Mouse (Mus musculus) myocyte (in vitro differentiated cells): ENCODE results near the gene Plekha8. TPM values are rescaled to one million over a fixed set of nuclear protein-coding genes. Genes with fewer than 3 reads are reported as not detected.

Source experiments
- H3K27me3 ChIP-seq: one replicate; pipeline ENCODE4 v1.6.1; 2011; ENCODE audit not compliant: control insufficient read depth, insufficient read depth, insufficient read length
- H3K36me3 ChIP-seq: one replicate; pipeline ENCODE4 v1.6.1; 2011; ENCODE audit not compliant: control insufficient read depth, insufficient read depth
- H3K4me2 ChIP-seq: one replicate; pipeline ENCODE4 v1.6.1; 2011; ENCODE audit warnings: low read depth, control low read depth
- H3K4me3 ChIP-seq: one replicate; pipeline ENCODE4 v1.5.1; 2011; ENCODE audit warnings: mild to moderate bottlenecking, control low read depth, moderate library complexity
- H3K79me2 ChIP-seq: one replicate; pipeline ENCODE4 v1.6.1; 2011; ENCODE audit not compliant: control insufficient read depth, insufficient read depth
- H3ac ChIP-seq: one replicate; pipeline ENCODE4 v1.6.1; 2011; ENCODE audit not compliant: control insufficient read depth, insufficient read length
- CEBPB ChIP-seq: IDR thresholded peaks from 2 replicates; pipeline ENCODE4 v1.6.1; 2011; ENCODE audit warnings: mild to moderate bottlenecking, moderate library complexity; ENCODE audit not compliant: poor library complexity, insufficient read depth, severe bottlenecking
- E2F4 ChIP-seq: IDR thresholded peaks from one replicate; pipeline ENCODE4 v1.6.1; 2011; ENCODE audit warnings: mild to moderate bottlenecking, control low read depth, moderate library complexity; ENCODE audit not compliant: insufficient read depth
- MAX ChIP-seq: IDR thresholded peaks from one replicate; pipeline ENCODE4 v1.6.1; 2011; ENCODE audit warnings: low read depth, mild to moderate bottlenecking, control low read depth
- MYOD1 ChIP-seq, 3 experiments: IDR thresholded peaks; one replicate each; pipeline ENCODE4 v1.6.1; 2011; ENCODE audit warnings: control low read depth in 2 of 3, low read depth in 2 of 3, mild to moderate bottlenecking in 2 of 3, moderate library complexity in 1 of 3; ENCODE audit not compliant: insufficient read length in 2 of 3, control insufficient read depth in 1 of 3
- MYOG ChIP-seq, 3 experiments: IDR thresholded peaks; one replicate each; pipeline ENCODE4 v1.6.1; 2011; ENCODE audit warnings: control low read depth in 2 of 3, low read depth in 2 of 3, mild to moderate bottlenecking in 2 of 3; ENCODE audit not compliant: insufficient read length in 2 of 3, control insufficient read depth in 1 of 3, insufficient read depth in 1 of 3
- POLR2A ChIP-seq: IDR thresholded peaks from one replicate; pipeline ENCODE4 v1.6.1; 2011; ENCODE audit warnings: low read depth, mild to moderate bottlenecking, control low read depth, moderate library complexity; ENCODE audit not compliant: insufficient read length
- POLR2AphosphoS2 ChIP-seq: IDR thresholded peaks from one replicate; pipeline ENCODE4 v1.6.1; 2011; ENCODE audit warnings: low read depth, control low read depth; ENCODE audit not compliant: insufficient read length
- REST ChIP-seq: IDR thresholded peaks from one replicate; pipeline ENCODE4 v1.6.1; 2011; ENCODE audit warnings: mild to moderate bottlenecking, control low read depth, moderate library complexity; ENCODE audit not compliant: insufficient read depth, insufficient read length
- SRF ChIP-seq: IDR thresholded peaks from one replicate; pipeline ENCODE4 v1.6.1; 2011; ENCODE audit warnings: low read depth; ENCODE audit not compliant: control insufficient read depth, insufficient read length
- TCF12 ChIP-seq: IDR thresholded peaks from one replicate; pipeline ENCODE4 v1.6.1; 2011; ENCODE audit warnings: mild to moderate bottlenecking, control low read depth; ENCODE audit not compliant: poor library complexity, insufficient read depth, severe bottlenecking
- TCF3 ChIP-seq: IDR thresholded peaks from one replicate; pipeline ENCODE4 v1.6.1; 2011; ENCODE audit warnings: low read depth, control low read depth; ENCODE audit not compliant: insufficient read length
- USF1 ChIP-seq: IDR thresholded peaks from one replicate; pipeline ENCODE4 v1.6.1; 2011; ENCODE audit warnings: low read depth, mild to moderate bottlenecking, control low read depth, moderate library complexity
- polyA plus RNA-seq: library from polyadenylated mRNA; unstranded; fragments of >200 nt; fragmentation: generic; extraction: Trizol; gene quantifications from one replicate; pipeline ENCODE4 v1.2.1, GENCODE M21; 2012; ENCODE audit warnings: missing spikeins

Plekha8 gene
- polyA plus RNA-seq, 1 experiment = 3.6 TPM

- no peak overlapping the region for H3K4me3 ChIP-seq
- no peak overlapping the region for H3K4me2 ChIP-seq
- H3ac ChIP-seq = no peak overlapping the region
Observed at GRCm38 (mm10) chr6:54586911-54587310, 8.0 kb upstream of the Plekha8 start.

GRCm38 (mm10) chr6:54587683-54588082 lies 7.2 kb upstream of the Plekha8 start:
- Histone ChIP-seq H3ac (no peak overlapping the region), H3K27me3 (no peaks in the 10 kb centered on the region), H3K4me2 (no peak overlapping the region), H3K79me2 (no peaks in the 10 kb centered on the region), H3K36me3 (no peaks in the 10 kb centered on the region), H3K4me3 (no peak overlapping the region)
- TF ChIP-seq REST (no peak), E2F4 (no peak), CEBPB (no peak), MYOG (IDR thresholded peaks at IDR 0.05; ENCODE audit: control insufficient read depth in 1 of 3, insufficient read depth in 1 of 3, insufficient read length in 2 of 3, low read depth in 2 of 3) (no peak), TCF3 (no peak), POLR2AphosphoS2 (no peak), SRF (no peak), MAX (no peak), MYOD1 (IDR thresholded peaks at IDR 0.05; ENCODE audit: control insufficient read depth in 1 of 3, insufficient read length in 2 of 3, low read depth in 2 of 3) (no peak), TCF12 (no peak), POLR2A (no peak), USF1 (no peak)

More at GRCm38 (mm10) chr6:54586911-54587310, 8.0 kb upstream of the Plekha8 start:
- no peaks in the 10 kb centered on the region for H3K27me3 ChIP-seq
- H3K79me2 ChIP-seq = no peaks in the 10 kb centered on the region
- TF ChIP-seq USF1 (no peak), TCF3 (no peak), POLR2AphosphoS2 (no peak), MYOG (IDR thresholded peaks at IDR 0.05; ENCODE audit: control insufficient read depth in 1 of 3, insufficient read depth in 1 of 3, insufficient read length in 2 of 3, low read depth in 2 of 3) (no peak), TCF12 (no peak), MAX (no peak), REST (no peak)
- no peaks in the 10 kb centered on the region for H3K36me3 ChIP-seq

GRCm38 (mm10) chr6:54588212-54588611 lies 6.7 kb upstream of the Plekha8 start:
- H3ac ChIP-seq = no peak overlapping the region
- no peaks in the 10 kb centered on the region for H3K79me2 ChIP-seq
- no peak overlapping the region for H3K4me2 ChIP-seq
- H3K4me3 ChIP-seq = no peak overlapping the region
- no peaks in the 10 kb centered on the region for H3K27me3 ChIP-seq
- TF ChIP-seq REST (no peak), TCF12 (no peak), SRF (no peak), USF1 (no peak), MYOG (IDR thresholded peaks at IDR 0.05; ENCODE audit: control insufficient read depth in 1 of 3, insufficient read depth in 1 of 3, insufficient read length in 2 of 3, low read depth in 2 of 3) (no peak), TCF3 (no peak), CEBPB (no peak), POLR2AphosphoS2 (no peak), POLR2A (no peak), E2F4 (no peak), MYOD1 (IDR thresholded peaks at IDR 0.05; ENCODE audit: control insufficient read depth in 1 of 3, insufficient read length in 2 of 3, low read depth in 2 of 3) (no peak), MAX (no peak)
- H3K36me3 ChIP-seq = no peaks in the 10 kb centered on the region

GRCm38 (mm10) chr6:54590691-54591090 lies 4.2 kb upstream of the Plekha8 start:
- Histone ChIP-seq H3K36me3 (no peaks in the 10 kb centered on the region), H3K79me2 (no peaks in the 10 kb centered on the region), H3ac (no peak overlapping the region), H3K4me3 (no peak overlapping the region), H3K27me3 (no peaks in the 10 kb centered on the region), H3K4me2 (no peak overlapping the region)
- TF ChIP-seq REST (no peak), E2F4 (no peak)

- Histone ChIP-seq H3K27me3 (no peaks in the 10 kb centered on the region), H3K79me2 (no peaks in the 10 kb centered on the region), H3K4me3 (no peak overlapping the region), H3ac (no peak overlapping the region), H3K4me2 (peak overlapping the region; percentile 90), H3K36me3 (no peaks in the 10 kb centered on the region)
- TF ChIP-seq TCF12 (no peak), POLR2AphosphoS2 (no peak), TCF3 (no peak), USF1 (no peak), MYOG (IDR thresholded peaks at IDR 0.05; ENCODE audit: control insufficient read depth in 1 of 3, insufficient read depth in 1 of 3, insufficient read length in 2 of 3, low read depth in 2 of 3) (no peak), REST (no peak), CEBPB (no peak), MYOD1 (IDR thresholded peaks at IDR 0.05; ENCODE audit: control insufficient read depth in 1 of 3, insufficient read length in 2 of 3, low read depth in 2 of 3) (no peak), E2F4 (no peak), POLR2A (no peak), MAX (no peak), SRF (no peak)
Observed at GRCm38 (mm10) chr6:54591778-54592177, 3.1 kb upstream of the Plekha8 start.
